Mouse (Mus musculus) yolk sac, embryonic 10.5 days (tissue): ENCODE measurements around the gene Bpifc.

Experiments used
- DNase-seq: peaks from one replicate; pipeline ENCODE4 v3.0.0-alpha.2; 2017; ENCODE audit warnings: low spot score

The Bpifc gene

DNA sequence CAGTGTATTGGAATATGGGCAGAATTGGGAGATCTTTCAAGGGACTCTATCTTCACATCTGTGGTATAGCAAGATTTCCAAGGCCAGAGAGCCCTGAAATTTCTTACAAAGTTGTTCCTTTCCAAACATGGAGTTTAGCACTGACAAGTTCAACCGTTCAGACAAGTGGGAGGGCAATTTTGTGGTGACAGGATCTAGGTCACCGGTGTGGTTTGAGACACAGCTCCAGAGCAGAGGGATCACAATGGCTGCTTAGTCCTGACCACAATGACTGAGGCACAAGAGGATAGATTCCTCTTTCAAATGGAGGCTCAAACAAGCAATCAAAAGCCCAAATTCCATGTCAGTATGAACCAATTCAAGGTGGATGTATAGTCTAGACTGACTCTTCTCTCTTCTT, 523 bp downstream of the Bpifc start:
- no peak for DNase-seq

GRCm38 (mm10) chr10:86010636-86011035, 1.1 kb downstream of the Bpifc start:
- DNase-seq = no peak

- DNase-seq = no peak
These were observed 2.0 kb downstream of the Bpifc start for GRCm38 (mm10) chr10:86009688-86010087.

GRCm38 (mm10) chr10:86006455-86006854, 5.2 kb downstream of the Bpifc start:
- no peak for DNase-seq

- DNase-seq = no peak
These were observed 11.2 kb downstream of the Bpifc start for GRCm38 (mm10) chr10:86000447-86000846.

DNA sequence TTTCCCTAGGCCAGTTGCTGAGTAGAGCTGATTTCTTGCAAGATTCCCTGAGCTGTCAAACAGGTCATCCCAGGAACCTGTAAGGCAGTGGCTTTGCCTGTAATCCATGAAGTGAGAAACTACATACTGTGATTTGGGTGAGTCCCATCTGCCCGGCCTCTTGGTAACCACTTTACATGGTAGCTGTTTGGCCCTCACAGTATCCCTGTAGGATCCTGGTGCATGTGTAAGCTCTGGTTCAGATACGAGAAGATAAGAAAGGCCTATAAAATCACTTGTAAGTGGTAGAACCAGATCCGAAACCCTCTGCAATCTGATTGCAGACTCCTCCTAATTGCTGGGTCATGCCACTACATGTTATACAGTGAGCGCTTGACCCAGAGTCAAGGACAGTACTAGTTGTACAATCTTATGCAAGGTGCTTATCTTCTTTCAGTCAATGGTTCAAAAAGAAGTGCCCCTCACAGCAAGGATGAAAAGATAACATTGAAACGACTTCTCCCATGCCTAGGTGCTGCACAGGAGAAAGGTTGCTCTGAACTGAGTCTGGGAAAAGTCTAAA, 17.1 kb downstream of the Bpifc start:
- DNase-seq = no peak

- no peak for DNase-seq
These were observed 17.9 kb downstream of the Bpifc start for GRCm38 (mm10) chr10:85993836-85994235.

- no peak for DNase-seq
These were observed 19.3 kb downstream of the Bpifc start for GRCm38 (mm10) chr10:85992412-85992811.

- no peak for DNase-seq
These were observed 22.1 kb downstream of the Bpifc start for GRCm38 (mm10) chr10:85989412-85990115.

DNA sequence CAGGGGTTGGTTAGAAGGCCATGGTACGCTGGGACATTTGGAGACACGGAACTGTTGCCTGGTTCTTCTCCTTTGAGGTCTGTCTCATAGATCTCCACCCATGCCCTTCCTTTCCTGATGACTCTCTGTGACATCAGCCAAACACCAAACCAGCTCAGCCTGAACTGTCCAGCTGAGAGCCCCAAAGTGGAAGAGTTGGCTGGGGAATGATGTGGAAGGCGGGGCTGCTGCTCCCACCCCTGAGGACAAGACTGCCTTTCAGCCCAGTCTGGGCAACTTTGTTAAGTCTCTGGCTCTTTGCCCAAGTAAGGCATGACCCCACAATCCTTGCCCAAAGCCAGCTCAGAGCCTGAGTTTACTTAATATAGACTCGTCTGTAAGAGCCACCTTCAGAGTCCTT, 38.8 kb downstream of the Bpifc start:
- DNase-seq = no peak

DNA sequence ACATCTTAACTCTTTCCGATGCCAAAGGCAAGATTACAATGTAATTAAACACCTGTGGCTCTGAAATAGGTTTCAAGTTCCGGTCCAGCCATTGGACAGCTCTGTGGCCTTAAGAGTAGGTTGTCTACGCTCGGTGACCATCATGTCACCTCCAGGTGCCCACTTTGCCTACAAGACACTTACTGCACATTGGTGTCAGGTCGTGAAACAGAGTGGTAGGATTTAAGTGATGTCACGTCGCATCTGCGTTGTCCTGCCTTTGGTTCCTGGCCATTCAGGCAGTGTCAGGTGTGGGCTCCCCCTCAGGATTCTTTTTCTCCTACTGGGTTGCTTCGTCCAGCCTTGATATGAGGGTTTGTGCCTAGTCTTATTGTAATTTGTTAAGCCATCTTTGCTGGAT, 39.9 kb downstream of the Bpifc start:
- no peak for DNase-seq

GRCm38 (mm10) chr10:85969894-85970620, 41.6 kb downstream of the Bpifc start:
- DNase-seq = no peak

DNA sequence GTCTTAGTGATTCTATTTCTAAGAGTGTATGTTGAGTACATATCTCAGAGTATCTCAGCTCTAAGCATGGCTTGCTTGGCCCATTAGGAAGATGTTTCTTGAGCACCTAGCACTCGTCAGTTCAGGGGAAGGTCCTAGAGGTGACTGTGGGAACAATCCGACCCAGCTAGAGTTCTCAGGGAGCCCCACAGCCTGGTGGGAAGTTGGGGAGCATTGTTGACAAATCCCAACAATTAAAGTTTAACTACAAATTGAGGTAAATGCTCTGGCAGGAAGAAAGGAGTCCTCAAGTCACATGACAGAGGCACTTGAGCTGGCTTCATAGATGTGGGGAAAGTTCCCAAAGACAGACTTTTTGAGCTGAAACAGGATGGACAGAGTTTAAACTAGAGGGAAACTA, 43.0 kb downstream of the Bpifc start:
- no peak for DNase-seq

GRCm38 (mm10) chr10:85968157-85968634, 43.5 kb downstream of the Bpifc start:
- peak; percentile 67 for DNase-seq

DNA sequence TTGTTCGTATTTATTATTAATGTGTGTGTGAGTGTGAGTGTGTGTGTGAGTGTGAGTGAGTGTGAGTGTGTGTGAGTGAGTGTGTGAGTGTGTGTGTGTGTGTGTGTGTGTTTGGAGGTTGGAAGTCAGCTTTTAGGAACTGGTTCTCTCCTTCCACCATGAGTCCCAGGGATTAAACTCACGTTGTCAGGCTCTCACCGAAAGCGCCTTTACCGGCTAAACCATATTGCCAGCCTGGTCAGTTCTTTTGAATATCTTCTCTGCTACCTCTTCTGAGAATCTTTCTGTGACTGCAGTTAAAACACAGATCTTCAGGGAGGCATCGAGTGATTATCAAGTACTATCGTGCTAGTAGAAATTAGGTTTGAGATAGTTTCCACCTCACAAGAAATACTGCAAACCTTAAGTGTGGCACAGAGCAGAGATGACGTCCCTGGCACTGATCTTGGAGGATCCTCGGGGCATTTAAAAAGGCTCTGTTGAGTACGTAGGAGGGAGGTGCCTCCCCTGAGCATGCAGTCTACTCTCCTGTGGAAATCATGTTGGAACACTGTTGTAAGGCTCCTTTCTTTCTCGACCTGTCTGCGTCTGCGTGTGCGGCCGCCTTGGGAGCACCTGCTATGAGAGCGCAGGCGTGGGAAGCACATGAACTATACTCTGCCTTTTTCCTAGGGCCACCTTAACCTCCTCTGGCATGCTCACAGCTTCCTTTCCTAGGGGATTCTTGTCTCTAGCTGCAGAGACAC, 44.1 kb downstream of the Bpifc start:
- no peak for DNase-seq

- DNase-seq = no peak
These were observed 45.2 kb downstream of the Bpifc start for GRCm38 (mm10) chr10:85966476-85966875.

DNA sequence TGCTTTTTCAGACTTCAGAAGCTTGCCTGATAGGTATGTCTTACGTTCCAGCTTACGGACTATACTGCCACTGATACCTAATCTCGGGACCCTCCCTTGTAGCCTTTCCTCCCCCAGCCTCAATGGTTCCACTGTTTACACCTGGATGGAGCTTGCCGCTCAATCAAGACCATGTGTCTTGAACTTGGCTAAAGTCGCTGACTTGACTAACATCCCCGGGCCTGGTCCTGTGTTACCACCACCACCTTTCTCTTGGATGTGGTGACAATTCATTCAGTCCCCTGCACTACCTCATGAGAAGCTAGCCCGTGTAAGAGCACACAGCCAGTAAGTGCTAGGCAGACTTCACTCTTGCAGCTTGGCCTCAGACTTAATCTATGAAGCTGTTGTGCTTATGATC, 47.4 kb downstream of the Bpifc start:
- no peak for DNase-seq

- DNase-seq = no peak
These were observed 48.8 kb downstream of the Bpifc start for GRCm38 (mm10) chr10:85962897-85963296.

DNA sequence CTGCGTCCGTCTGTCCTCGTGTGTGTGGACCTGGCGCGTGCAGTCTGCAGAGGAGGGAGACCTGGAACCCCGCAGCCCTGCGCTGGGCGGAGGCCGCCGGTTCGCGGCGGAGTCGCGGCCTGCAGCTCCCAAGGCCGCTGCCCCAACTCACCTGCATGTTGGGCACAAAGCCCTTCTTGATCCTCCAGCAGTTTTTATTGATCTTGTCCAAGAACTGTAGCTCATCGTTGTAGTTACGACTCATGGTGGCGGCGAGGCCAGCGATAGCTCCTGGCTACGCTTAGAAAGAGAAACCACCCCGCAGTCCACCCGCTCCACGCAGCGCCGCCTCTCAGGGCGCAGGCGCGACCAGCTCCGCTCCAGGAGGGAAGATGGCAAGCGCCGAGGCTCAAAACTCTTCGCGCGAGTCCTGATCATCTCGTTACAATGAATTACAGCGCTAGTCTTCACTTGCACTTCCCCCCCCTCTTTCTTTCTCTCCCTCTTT, 54.2 kb downstream of the Bpifc start, which contains the start of gene Rtcb:
Gene Rtcb (minus strand): TSS at position 360 of the 487 bp plus-strand sequence.
- peak; percentile 93 for DNase-seq

DNA sequence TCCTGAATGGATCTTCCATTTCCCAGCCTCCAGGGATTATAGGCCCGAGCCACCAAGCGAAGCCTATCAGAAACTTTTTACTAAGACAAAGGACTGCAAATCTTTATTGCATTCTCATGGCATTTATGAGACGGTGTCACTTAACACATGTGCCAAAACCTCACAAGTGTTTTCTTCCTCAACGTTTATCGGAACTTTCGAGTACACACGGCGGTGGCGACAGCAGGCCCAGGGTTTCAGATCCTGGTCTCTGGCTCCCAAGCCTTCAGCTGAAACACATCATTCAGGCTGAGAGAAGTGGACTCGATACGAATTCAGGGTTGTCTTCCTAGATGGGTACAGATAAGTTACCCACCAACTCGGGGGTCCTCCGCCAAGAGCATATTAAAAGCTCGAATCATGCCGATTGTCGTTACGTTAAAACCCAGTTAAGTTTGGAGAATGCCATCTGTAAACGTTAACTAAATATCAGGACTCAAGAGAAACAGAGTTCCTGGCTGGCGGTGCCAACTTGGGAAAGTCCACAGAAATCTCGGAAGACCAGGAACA, 54.8 kb downstream of the Bpifc start:
- no peak for DNase-seq

DNA sequence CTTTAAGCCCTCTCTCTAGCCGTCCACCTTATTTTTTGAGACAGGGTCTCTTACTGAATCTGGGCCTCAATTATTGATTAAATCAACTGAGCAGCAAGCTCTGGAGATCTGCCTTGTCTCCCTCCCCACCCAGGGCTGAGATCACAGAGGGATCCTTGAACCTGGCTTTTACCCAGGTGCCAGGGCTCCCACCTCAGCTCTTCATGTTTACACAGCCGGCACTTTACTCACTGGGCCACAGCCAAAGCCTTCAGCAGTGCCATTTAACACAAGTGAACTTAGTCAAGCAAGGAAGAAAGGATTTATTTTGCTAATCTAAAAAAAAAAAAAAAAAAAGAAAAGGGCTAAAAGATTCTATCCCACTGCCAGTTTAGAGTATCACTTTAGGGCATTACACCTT, 57.3 kb downstream of the Bpifc start:
- DNase-seq = no peak

- DNase-seq = no peak
These were observed 58.3 kb downstream of the Bpifc start for GRCm38 (mm10) chr10:85953401-85953800.
